Mouse (Mus musculus) olfactory bulb, adult 2 months (tissue): Measurements from ENCODE around the gene Ogfrl1.

Experiments used
- CTCF ChIP-seq: fragments of 200-500 bp; IDR thresholded peaks from 2 replicates; pipeline ENCODE4 v1.5.1; 2012; ENCODE audit warnings: low read depth, mild to moderate bottlenecking, low read length, moderate library complexity; ENCODE audit not compliant: insufficient read depth
- POLR2A ChIP-seq: fragments of 200-500 bp; IDR thresholded peaks from 2 replicates; pipeline ENCODE4 v1.6.1; 2012; ENCODE audit warnings: mild to moderate bottlenecking, low read depth, low read length, moderate library complexity; ENCODE audit not compliant: insufficient read depth

GRCm38 (mm10) chr1:23409960-23410359 is 12.4 kb upstream of the Ogfrl1 start:
- TF ChIP-seq CTCF (no peak), POLR2A (no peak)
